Comparison of ENCODE assay signal across 18 mouse cellular contexts in genomic region chr7:66952921-66953320, GRCm38 (mm10).
"Had no signal": no experiment of that assay in that cellular context is flagged by ENCODE, and none has a peak within 500 bp of the region (broad histone marks: within the 10 kb centered on the region; RNA-seq: fewer than 3 reads in every experiment).

No protein-coding gene starts in this region.

- H3K4me2 ChIP-seq: kidney, embryonic 15.5 days; liver, embryonic 13.5 days; midbrain, embryonic 12.5 days; midbrain, embryonic 15.5 days; neural tube, embryonic 13.5 days; stomach, embryonic 15.5 days had no signal

- H3K9ac ChIP-seq: kidney, embryonic 15.5 days; liver, embryonic 13.5 days; midbrain, embryonic 12.5 days; midbrain, embryonic 15.5 days; neural tube, embryonic 13.5 days; stomach, embryonic 15.5 days had no signal

- H3K4me3 ChIP-seq: kidney, embryonic 15.5 days; liver, embryonic 13.5 days; midbrain, embryonic 12.5 days; midbrain, embryonic 15.5 days; myocyte; neural tube, embryonic 13.5 days; stomach, embryonic 15.5 days had no signal

- H3K9me3 ChIP-seq: kidney, embryonic 15.5 days; liver, embryonic 13.5 days; midbrain, embryonic 12.5 days; midbrain, embryonic 15.5 days; neural tube, embryonic 13.5 days; stomach, embryonic 15.5 days had no signal

- H3K36me3 ChIP-seq: kidney, embryonic 15.5 days; liver, embryonic 13.5 days; midbrain, embryonic 12.5 days; midbrain, embryonic 15.5 days; neural tube, embryonic 13.5 days; stomach, embryonic 15.5 days had no signal

- ATAC-seq: intestine, postnatal 0 days; midbrain, embryonic 15.5 days had no signal

- H3K27me3 ChIP-seq: kidney, embryonic 15.5 days; liver, embryonic 13.5 days; midbrain, embryonic 12.5 days; midbrain, embryonic 15.5 days; neural tube, embryonic 13.5 days; stomach, embryonic 15.5 days had no signal

- H3K27ac ChIP-seq: kidney, embryonic 15.5 days; liver, embryonic 13.5 days; midbrain, embryonic 12.5 days; midbrain, embryonic 15.5 days; neural tube, embryonic 13.5 days; stomach, embryonic 15.5 days had no signal

- H3K4me1 ChIP-seq: liver, embryonic 13.5 days; midbrain, embryonic 12.5 days had no signal

- DNase-seq: kidney, adult 2 months; kidney, postnatal 14 days; liver, embryonic 13.5 days; lung, adult 2 months; lung, postnatal 14 days; lung, postnatal 4 days; retina, postnatal 1 day; right cerebral cortex, postnatal 25 days; spleen, adult 18-20 months; thymus, adult 2 months; thymus, postnatal 36 days had no signal
